Mouse (Mus musculus) gastrocnemius, postnatal 36 days (tissue): Measurements from ENCODE around the gene Gnaz. TPM values are rescaled to one million over a fixed set of nuclear protein-coding genes. Genes with fewer than 3 reads are reported as not detected.

Experiments used
- DNase-seq, 2 experiments: peaks; one replicate each; pipeline ENCODE4 v3.0.0; 2022
- intact Hi-C: fragments of 180-260 bp; cut with DNase I; formaldehyde crosslinking; loops from one replicate; pipeline ENCODE4 v1.15.1; 2025
- long read RNA-seq, 2 experiments: library from polyadenylated mRNA; stranded (forward); transcript quantifications; one replicate each; pipeline ENCODE4 v2.0.0; 2021
- total RNA-seq, 2 experiments: library from RNA; stranded (reverse); gene quantifications; 2 replicates each; pipeline ENCODE4 v1.2.3; 2021

The Gnaz gene
- total RNA-seq, result under 1 TPM; 0.23 to 0.32 TPM
- long read RNA-seq, experiment 1, partial matches to known transcripts, result 0 of 1 reads
- long read RNA-seq, experiment 1, other reads (novel, unspliced or antisense), result 0 of 1 reads
- long read RNA-seq, experiment 2, result 0 reads

- intact Hi-C loops, result no loop called here
- DNase-seq, result peak; percentile 90 to 93
Observed at GRCm38 (mm10) chr10:74966850-74967451, at the start of gene Gnaz. Gnaz (plus strand) TSS chr10:74967177.

DNA sequence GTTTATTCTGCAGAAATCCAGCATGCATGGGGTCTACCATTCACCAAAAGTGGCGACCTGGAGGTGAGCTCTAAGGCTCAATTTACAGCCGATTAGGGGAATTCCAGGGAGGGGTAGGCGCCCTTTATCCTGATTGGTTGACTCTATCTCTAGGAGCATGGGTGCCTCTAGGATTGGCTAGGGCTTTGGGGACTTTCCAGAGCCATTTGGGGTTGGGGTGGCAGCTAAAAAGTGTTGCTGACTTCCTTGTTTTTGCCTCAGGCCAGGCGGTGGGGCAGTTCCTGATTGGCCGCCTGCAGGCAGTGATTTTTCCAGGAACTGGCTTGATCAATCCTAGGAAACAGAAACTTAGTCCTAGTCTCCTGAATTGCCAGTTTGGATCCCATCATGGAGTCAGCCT lies 47.7 kb upstream of the Gnaz start:
- intact Hi-C loops, result no loop called here
- DNase-seq, result no peak

GRCm38 (mm10) chr10:74920853-74921567 lies 46.0 kb upstream of the Gnaz start:
- intact Hi-C loops, result no loop called here

DNA sequence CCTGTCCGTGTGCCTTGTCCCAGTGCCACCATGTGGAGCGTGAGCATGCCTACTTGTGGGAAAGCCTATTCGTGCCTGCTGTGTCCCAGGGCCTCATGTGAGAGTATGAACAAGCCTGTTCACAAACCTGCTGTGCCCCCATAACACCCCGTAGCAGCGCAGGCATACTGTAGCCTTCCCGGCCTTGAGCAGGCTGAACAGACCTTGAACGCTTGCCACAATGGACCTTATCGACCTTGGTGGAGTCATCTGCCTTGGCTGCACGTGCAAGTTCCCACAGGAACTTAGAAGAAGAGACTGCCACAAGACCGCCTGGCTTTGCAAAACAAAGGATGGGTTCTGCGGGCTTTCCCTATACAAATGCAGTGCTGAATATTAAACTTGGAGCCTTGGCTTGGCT lies 45.4 kb upstream of the Gnaz start:
- intact Hi-C loops, result no loop called here
- no peak for DNase-seq

More at GRCm38 (mm10) chr10:74920853-74921567, 46.0 kb upstream of the Gnaz start:
- DNase-seq, result no peak

DNA sequence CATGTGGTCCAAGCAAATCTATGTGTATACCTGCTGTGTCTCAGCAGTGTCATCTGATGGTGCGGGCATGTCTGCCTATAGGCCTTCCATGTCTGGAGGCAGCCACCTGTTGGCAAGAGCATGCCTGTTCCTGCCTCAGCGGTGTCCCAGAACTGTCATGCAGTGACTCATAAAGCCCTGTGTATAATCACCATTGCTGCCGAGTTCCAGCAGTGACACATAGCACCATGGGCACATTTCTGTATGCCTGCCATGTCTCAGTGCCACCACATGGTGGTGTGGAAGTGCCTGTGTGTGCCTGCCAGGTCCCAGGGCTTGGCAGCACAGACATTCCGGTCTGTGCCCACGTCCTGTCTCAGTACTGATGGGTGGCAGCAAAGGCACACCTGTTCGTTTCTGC lies 44.2 kb upstream of the Gnaz start:
- DNase-seq, result no peak
- intact Hi-C loops, result no loop called here

- no peak for DNase-seq
- intact Hi-C loops, result no loop called here
Observed at GRCm38 (mm10) chr10:74924274-74924673, 42.7 kb upstream of the Gnaz start.

DNA sequence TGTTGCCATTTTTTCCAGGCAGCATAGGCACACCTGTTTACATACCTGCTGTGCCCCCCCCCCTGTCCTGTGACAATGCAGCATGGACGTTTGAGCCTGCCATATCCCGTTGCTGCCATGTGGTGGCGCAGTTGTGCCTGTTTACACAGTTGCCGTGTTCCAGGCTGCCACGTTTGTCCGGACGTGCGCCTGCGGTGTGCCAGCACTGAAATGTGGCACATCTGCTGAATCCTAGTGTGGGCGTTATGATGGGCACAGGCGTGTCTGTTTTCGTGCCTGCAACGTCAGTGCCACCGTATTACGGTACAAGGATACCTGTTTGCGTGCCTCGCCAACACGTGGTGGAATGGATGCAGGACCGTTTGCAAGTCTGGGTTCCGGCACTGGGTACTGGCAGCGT lies 41.7 kb upstream of the Gnaz start:
- DNase-seq, result peak in 1 of 2 experiments; percentile 19
- intact Hi-C loops, result no loop called here

DNA sequence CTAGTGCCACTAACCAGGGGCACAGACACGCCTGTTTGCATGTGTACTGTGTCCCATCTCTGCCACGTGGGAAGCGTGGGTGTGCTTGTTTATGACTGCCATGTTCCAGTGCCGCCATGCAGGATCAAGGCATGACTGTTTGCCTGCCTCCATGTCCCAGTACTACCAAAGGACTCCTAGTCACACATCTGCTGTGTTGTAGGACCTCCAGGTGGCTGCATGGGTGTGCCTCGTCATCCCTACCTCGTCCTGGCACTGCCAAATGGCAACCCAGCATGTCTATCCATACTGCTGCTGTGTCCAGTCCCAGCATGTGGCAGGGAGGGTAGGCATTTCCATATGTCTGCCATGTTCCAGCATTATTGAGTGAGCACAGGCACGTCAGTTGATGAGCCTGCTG lies 38.7 kb upstream of the Gnaz start:
- no peak for DNase-seq
- intact Hi-C loops, result no loop called here

GRCm38 (mm10) chr10:74929578-74929977 lies 37.4 kb upstream of the Gnaz start:
- no peak for DNase-seq
- intact Hi-C loops, result no loop called here

- no peak for DNase-seq
- intact Hi-C loops, result no loop called here
Observed at GRCm38 (mm10) chr10:74930541-74930940, 36.4 kb upstream of the Gnaz start.

DNA sequence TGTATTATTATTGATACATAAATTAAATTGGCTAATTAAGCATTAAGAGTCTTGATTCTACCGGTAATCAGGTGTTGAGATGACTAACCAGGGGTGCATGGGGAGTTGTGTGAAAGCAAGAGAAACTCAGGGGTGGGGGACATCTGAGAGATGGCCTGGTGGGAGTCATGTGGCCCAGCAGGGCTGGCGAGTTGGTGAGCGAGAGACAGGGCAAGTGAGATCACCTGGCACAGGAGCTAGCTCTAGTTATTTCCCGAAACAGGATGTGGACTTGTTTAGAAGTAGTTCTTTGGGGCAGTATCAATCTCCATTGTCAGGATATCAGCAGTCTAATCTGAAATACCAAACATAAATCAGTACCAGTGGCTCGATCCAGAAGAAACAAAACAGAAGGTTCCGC lies 35.3 kb upstream of the Gnaz start:
- DNase-seq, result no peak
- intact Hi-C loops, result no loop called here

- intact Hi-C loops, result no loop called here
- no peak for DNase-seq
Observed at GRCm38 (mm10) chr10:74932487-74932886, 34.5 kb upstream of the Gnaz start.

DNA sequence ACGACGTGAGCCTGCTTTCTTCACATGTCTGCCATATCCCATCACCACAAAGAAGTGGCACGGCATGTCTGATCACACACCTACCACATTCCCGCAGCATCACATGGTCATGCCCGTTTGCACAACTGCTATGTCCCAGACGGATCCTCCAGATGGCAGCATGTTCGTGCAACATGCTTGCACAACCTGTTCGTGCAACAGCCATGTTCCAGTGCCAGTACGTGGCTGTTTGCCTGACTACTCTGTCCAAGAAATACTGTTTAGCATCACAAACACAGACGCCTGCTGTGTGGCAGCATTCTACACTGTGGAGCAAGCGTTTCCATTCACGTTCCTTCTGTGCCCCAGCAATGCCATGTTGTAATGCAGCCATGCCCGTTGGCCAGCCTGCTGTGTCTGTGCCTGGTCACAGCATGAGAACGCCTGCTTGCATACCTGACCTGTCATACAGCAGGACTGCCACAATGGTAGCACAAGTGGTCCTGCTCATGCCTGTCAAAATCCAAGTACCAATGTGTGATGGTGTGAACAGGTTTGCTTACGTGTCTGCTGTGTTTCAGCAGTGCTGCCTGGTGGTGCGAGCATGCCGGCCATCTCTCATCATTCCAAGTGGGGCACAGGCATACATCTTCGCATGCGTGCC lies 33.3 kb upstream of the Gnaz start:
- intact Hi-C loops, result no loop called here
- no peak for DNase-seq

DNA sequence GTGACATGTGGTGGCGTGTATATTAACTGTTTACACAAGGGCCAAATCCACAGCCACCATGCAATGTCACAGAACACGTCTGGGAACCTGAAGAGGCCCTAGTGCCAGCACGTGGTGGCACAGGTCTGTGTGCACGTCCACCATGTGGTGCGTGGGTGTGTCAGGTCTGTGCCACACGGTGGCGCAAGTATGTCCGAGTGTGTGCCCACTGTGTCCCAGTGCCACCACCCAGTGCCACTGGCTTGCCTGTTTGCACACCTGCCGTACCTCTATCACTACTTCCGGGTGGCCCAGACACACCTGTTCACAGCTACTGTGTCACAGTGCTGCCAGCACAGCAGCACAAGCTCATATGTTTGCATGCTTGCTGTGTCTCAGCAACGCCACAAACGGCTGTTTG lies 32.5 kb upstream of the Gnaz start:
- intact Hi-C loops, result no loop called here
- no peak for DNase-seq

- intact Hi-C loops, result loop anchor here (5.0 kb wide), 1 partner anchor 217 kb away; no protein-coding TSS in a partner anchor
- DNase-seq, result no peak
Observed at GRCm38 (mm10) chr10:74935016-74935415, 32.0 kb upstream of the Gnaz start.

- intact Hi-C loops, result loop anchor here (2.0 to 5.0 kb wide), 2 partner anchors 84 to 215 kb away; no protein-coding TSS in a partner anchor
- no peak for DNase-seq
Observed at GRCm38 (mm10) chr10:74937003-74937790, 29.8 kb upstream of the Gnaz start.

GRCm38 (mm10) chr10:74938410-74938809 lies 28.6 kb upstream of the Gnaz start:
- intact Hi-C loops, result loop anchor here (5.0 kb wide), 1 partner anchor 214 kb away; no protein-coding TSS in a partner anchor
- DNase-seq, result no peak

DNA sequence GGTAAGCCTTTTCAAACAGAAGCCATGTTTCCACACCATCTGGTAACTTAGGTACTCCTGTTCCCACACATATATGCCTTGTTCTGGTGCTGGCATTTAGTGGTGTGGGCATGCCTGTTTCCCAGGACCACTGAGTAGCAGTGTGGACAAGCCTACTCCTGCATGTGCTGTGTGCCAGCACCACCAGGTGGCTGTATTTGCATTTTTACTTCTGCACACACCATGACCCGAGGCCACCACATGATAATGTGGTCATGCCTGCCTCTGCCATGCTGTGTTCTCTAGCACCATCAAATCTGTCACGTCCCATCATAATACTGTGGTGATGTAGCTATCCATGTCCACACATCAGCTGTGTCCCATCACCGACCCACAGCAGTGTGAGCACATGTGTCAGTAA lies 27.7 kb upstream of the Gnaz start:
- DNase-seq, result no peak
- intact Hi-C loops, result loop anchor here (5.0 kb wide), 1 partner anchor 213 kb away; no protein-coding TSS in a partner anchor

- intact Hi-C loops, result no loop called here
- DNase-seq, result no peak
Observed at GRCm38 (mm10) chr10:74940795-74941194, 26.2 kb upstream of the Gnaz start.

DNA sequence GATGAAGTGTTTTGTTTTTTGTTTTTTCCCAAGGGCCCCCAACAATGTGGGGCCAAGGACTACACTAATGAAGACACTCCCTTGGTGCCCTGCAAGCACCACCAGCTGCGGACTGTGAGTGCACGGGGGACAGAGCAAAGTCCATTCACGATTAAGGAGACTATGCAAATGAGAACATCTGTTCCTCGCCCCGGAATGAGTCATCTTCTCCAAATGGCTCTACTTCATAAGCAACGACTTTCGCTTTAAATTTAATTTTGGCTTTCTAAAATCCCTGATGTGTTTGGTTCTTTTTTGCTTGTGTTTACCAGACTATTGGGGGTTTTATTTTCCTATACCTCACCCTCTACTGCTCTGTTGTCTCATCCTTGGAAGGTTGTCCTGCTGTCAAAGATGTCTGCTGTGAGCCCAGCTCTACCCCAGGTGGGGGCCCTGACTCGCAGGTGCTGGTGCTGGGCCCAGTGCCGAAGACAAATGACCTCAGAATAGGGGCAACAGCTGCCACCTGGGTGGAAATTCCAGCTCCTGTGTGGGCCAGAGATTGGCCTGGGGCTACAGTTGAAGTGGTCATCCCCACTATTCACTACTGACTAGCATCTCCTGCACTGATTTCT lies 14.0 kb upstream of the Gnaz start:
- intact Hi-C loops, result loop anchor here (5.0 kb wide), 1 partner anchor 1054 kb away; no protein-coding TSS in a partner anchor
- DNase-seq, result no peak
